Mouse (Mus musculus): ENCODE measurements around the gene Asf1a. TPM values are rescaled to one million over a fixed set of nuclear protein-coding genes. Genes with fewer than 3 reads are reported as not detected.
"Not testable (repeated sequence)": the region's sequence is repeated elsewhere in the genome, so short reads cannot be mapped to it uniquely, and the experiment has no call there.

Asf1a gene
- polyA plus RNA-seq, 1 experiment from 2014 or later: 80.8 TPM

DNA sequence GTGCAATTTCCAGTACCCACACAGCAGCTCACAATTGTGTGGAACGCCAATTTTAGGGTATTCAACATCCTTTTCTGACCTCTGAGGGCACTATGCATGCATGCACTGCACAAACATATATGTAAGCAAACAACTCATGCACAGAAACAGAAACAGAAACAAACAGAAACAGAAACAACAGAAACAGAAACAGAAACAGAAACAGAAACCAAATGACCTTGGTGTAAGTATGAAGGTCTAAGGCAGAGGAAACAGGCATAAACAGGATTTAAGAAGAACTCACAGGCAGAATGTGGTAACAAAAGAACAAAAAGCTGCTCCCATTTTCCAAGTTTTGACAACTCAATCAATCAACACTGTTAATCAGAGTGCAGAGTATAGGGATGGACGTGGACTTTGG lies 54.1 kb downstream of the Asf1a start:
- ATAC-seq (ENCODE audit: insufficient number of reproducible peaks, low FRiP score): no peak
- Histone ChIP-seq H3K4me1 (replicated peaks) (no peaks in the 10 kb centered on the region), H3K27ac (ENCODE audit: poor library complexity, severe bottlenecking) (no peak overlapping the region), H3K9me3 (replicated peaks) (no peaks in the 10 kb centered on the region), H3K36me3 (no peaks in the 10 kb centered on the region), H3K27me3 (replicated peaks) (no peaks in the 10 kb centered on the region), H3K9ac (no peak overlapping the region), H3K4me3 (no peak overlapping the region), H3K4me2 (no peak overlapping the region)
- 64% methylated on average over 2 of the region's 2 CpGs for WGBS

DNA sequence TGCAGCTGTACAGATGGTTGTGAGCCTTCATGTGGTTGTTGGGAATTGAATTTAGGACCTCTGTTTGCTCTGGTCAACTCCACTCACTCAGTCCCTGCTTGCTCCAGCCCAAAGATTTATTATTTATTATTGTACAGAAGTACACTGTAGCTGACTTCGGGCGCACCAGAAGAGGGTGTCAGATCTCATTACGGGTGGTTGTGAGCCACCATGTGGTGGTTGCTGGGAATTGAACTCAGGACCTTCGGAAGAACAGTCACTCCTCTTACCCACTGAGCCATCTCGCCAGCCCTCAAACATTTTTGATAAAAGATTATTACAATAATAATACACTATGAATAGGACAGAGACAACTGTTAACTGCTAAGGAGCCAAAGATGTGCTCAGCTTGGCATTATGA lies 57.7 kb downstream of the Asf1a start:
- not testable (repeated sequence) for H3K9ac ChIP-seq; H3K9me3 ChIP-seq (replicated peaks); ATAC-seq (ENCODE audit: insufficient number of reproducible peaks, low FRiP score); H3K27me3 ChIP-seq (replicated peaks); H3K4me3 ChIP-seq; H3K4me2 ChIP-seq; H3K27ac ChIP-seq (ENCODE audit: poor library complexity, severe bottlenecking); H3K36me3 ChIP-seq; H3K4me1 ChIP-seq (replicated peaks)
- 72% methylated on average over 5 of the region's 5 CpGs for WGBS

Other genes starting within 250 kb of the Asf1a start
- 5.5 TPM in 2 replicates for gene Cep85l, start 216.8 kb upstream of the Asf1a start, polyA plus RNA-seq (2016; fragmentation: Nextera tagmentation; extraction: Ambion mirVana)
- 11.6 and 14.1 TPM in 2 replicates for gene Mcm9, start 33.7 kb downstream of the Asf1a start, polyA plus RNA-seq (2016; fragmentation: Nextera tagmentation; extraction: Ambion mirVana)
- 4.1 and 4.3 TPM in 2 replicates for gene Fam184a, start 154.4 kb downstream of the Asf1a start, polyA plus RNA-seq (2016; fragmentation: Nextera tagmentation; extraction: Ambion mirVana)

Measured in heart, embryonic 12.5 days (tissue).